Mouse (Mus musculus) cerebellum, postnatal 4 days (tissue): Measurements from ENCODE around the gene Galnt11.

ENCODE experiments used
- DNase-seq, 2 experiments: peaks; one replicate each; pipeline ENCODE4 v3.0.0; 2022; ENCODE audit warnings: low spot score in 2 of 2, mixed read lengths in 1 of 2

Gene Galnt11

DNA sequence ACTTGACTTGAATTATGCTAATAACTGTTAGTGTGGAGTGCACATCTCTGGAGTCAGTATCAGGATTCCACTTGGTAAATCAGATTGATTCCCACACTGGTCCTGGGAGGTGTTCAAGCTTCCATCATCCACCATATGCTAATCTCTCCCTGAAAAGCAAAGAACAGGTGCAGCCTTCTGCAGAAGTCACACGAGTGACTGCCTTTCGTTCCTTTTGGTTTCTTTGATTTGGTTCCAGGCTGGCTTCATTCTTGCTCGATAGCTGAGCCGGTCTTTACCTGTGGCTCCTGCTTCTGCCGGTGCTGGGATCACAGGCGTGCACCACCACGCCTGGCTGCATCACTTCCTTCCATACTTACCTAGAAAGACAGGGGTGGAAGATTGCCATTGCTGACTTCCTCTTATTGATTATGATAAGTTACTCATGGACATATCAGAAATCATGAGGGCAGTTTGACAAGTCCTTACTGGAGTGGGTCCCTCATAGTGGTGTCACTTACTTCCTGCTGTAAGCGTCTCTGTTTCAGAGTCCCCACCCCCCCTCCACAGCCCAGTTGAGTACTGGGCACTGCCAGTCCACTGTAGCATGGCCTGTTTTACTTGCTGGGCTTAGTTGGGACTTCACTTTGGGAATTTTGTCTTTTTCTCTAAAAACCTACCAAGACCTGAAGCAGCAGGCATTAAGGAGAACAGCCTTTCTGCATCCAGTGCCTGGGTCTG, 31.3 kb downstream of the Galnt11 start:
- no peak for DNase-seq

DNA sequence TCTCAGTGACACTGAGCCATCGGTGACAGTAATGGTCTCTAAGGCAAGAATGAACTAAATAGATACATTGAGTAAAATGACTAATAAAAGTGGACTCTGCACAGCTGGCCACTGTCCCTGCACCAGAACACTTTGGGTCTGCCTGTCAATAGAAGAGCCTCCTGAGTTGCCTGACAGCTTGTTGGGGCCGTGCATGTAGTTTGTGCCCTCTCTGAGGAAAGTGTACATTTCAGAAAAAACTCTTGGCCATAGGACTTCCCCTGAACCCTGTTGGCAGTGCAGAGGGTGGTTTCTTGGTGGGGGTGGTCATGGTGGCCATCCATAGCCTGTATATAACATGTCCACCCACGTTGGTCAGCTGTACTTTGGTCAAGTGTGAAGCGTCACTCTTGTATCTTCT, 32.8 kb downstream of the Galnt11 start:
- DNase-seq: no peak

- DNase-seq: no peak
Measured at GRCm38 (mm10) chr5:25256686-25257085, 35.0 kb downstream of the Galnt11 start.

DNA sequence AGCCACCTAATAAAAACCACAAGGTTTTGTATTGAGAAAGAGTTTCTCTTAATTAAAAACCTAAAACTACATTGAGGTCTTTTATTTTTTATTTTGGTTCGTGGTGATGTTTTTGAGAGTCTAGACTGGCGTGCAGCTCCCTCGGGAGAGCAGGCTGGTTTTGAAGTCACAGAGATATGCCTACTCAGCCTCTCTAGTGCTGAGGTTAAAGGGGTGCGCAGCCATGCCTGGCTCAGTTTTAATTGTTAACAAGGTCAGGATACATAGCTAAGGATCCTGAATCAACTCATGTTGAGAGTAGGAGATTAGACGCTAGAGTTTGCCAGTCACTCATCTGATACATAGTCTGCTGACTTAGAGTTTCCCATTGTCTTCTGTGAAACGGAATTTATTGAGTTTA, 39.7 kb downstream of the Galnt11 start:
- DNase-seq: no peak

DNA sequence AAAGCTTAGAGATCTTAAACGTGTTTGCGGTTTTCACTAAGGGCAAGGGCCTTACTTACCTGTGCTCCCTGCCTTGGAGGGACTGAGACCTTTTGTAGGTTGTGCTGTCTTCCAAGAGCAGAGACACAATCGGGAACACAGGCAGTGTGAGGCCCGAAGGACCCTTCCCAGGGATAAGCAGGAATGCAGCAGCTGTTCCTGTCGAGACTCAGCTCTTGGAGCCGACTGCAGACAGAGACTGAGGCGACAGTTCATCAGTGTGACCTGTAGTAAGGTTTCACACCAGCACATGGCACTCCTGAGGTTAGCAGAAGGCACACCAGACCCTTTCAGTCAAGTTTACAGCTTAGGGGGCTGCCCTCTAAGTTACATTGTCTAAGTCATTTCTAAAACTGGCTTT, 40.6 kb downstream of the Galnt11 start:
- DNase-seq: no peak

- DNase-seq: no peak
Measured at GRCm38 (mm10) chr5:25268258-25268888, 46.7 kb downstream of the Galnt11 start.

DNA sequence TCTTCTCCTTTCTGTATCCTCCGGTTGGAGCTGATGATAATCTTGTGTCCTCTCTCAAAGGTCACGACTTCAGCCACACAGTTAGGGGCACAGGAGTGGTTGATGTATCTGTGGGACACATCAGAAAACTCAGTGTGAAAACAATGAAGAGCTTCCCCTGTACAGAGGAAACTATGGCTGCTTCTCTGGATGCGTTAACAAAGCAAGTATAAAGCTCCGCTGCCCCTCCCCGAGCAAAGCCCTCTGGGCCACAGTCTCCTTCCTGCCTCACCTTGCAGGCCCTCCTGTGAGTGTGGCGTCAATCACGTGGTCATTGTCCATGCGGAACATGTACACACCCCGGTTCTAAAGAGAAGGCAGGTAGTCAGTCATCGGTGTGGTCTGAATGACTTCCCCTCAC, 53.9 kb downstream of the Galnt11 start:
- DNase-seq: no peak

- DNase-seq: no peak
Measured at GRCm38 (mm10) chr5:25276365-25276764, 54.7 kb downstream of the Galnt11 start.

- no peak for DNase-seq
Measured at GRCm38 (mm10) chr5:25283988-25284387, 62.3 kb downstream of the Galnt11 start.

DNA sequence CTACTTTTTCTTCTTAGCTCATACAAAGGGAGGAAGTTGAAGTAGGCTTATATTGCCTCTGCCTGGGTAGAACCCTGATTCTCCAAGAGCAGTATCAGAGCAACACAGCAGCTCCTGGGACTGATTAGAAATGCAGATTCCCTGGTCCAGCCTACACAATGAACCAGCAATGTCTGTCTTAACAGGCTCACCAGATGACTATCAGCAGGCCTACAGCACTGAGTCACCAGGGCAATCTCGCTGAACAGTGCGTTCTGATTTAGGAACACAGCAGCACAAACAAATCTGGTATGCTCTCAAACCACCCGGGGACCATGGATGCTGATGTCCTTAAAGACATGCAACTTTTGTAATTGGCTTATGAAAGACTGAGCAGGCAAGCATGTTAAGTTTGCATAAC, 75.1 kb downstream of the Galnt11 start:
- no peak for DNase-seq

- DNase-seq: no peak
Measured at GRCm38 (mm10) chr5:25310226-25310625, 88.5 kb downstream of the Galnt11 start.

- DNase-seq: peak in 1 of 2 experiments; percentile 5
Measured at GRCm38 (mm10) chr5:25313881-25314280, 92.2 kb downstream of the Galnt11 start.
